Comparison of ENCODE assay signal across 8 mouse cellular contexts in genomic region chr10:69211976-69212375, GRCm38 (mm10). TPM values are rescaled to one million over a fixed set of nuclear protein-coding genes. Genes with fewer than 3 reads are reported as not detected.
DNase-seq lines count a peak whose midpoint lies in the region; ATAC-seq and TF ChIP-seq lines count a peak whose summit lies in the region.

No protein-coding gene starts in this region.

- WGBS in liver, embryonic 11.5 days: 3% methylated on average over 14 of the region's 14 CpGs

- no peaks in the 10 kb centered on the region for H3K27me3 ChIP-seq in liver, embryonic 11.5 days (replicated peaks; ENCODE audit: control insufficient read depth, insufficient read depth, low read length)
- H3K27me3 ChIP-seq in testis, adult 2 months (ENCODE audit: control insufficient read depth, insufficient read depth, low read length): no peaks in the 10 kb centered on the region

- peak overlapping the region; percentile 93 for H3K4me2 ChIP-seq in liver, embryonic 11.5 days

- no peak for ATAC-seq in liver, embryonic 11.5 days (replicated peaks; ENCODE audit: low FRiP score)
- ATAC-seq in monocyte, adult 5-6 weeks (replicated peaks; ENCODE audit: insufficient number of reproducible peaks, low FRiP score, low TSS enrichment, poor library complexity, severe bottlenecking): 0 out of 2 replicates have a peak, but pooled peaks have one; percentile 27

- DNase-seq in cerebellum, postnatal 25 days: peak; percentile 22 to 23
- no peak for DNase-seq in cerebellum, postnatal 4 days (ENCODE audit: low spot score in 2 of 2)
- DNase-seq in adrenal gland, postnatal 36 days: peak; percentile 33 to 41
- peak; percentile 65 for DNase-seq in gastrocnemius, adult 2 months
- peak; percentile 28 for DNase-seq in hindlimb bud, embryonic 11.5 days (ENCODE audit: extremely low spot score, low read depth, low spot score)
- peak; percentile 57 for DNase-seq in liver, embryonic 11.5 days (ENCODE audit: low spot score)

- no peak for TF ChIP-seq POLR2A in testis, adult 2 months (IDR thresholded peaks at IDR 0.05; ENCODE audit: control insufficient read depth, low read depth, low read length)

- no peak for TF ChIP-seq CTCF in gastrocnemius, adult 2 months (IDR thresholded peaks at IDR 0.05)
- no peak for TF ChIP-seq CTCF in testis, adult 2 months (IDR thresholded peaks at IDR 0.05; ENCODE audit: control insufficient read depth, insufficient read depth, insufficient replicate concordance, low read depth, low read length)

- peak overlapping the region; percentile 79 for H3K9ac ChIP-seq in liver, embryonic 11.5 days (ENCODE audit: low read depth, low read length)

- H3K4me3 ChIP-seq in gastrocnemius, adult 2 months: peak overlapping the region; percentile 92
- peak overlapping the region; percentile 74 for H3K4me3 ChIP-seq in liver, embryonic 11.5 days (ENCODE audit: low read depth, low read length)
- peak overlapping the region; percentile 61 for H3K4me3 ChIP-seq in testis, adult 2 months (ENCODE audit: control insufficient read depth, low read depth, low read length)

- H3K4me1 ChIP-seq in liver, embryonic 11.5 days (replicated peaks; ENCODE audit: control insufficient read depth, insufficient read depth, low read length): peaks cover 15% of the 10 kb centered on the region
- peaks cover 28% of the 10 kb centered on the region for H3K4me1 ChIP-seq in testis, adult 2 months (ENCODE audit: control insufficient read depth, insufficient read depth, low read length)

- peak overlapping the region; percentile 100 for H3K27ac ChIP-seq in gastrocnemius, adult 2 months
- H3K27ac ChIP-seq in liver, embryonic 11.5 days (ENCODE audit: low read depth, low read length): peak overlapping the region; percentile 92
- H3K27ac ChIP-seq in testis, adult 2 months (ENCODE audit: control insufficient read depth, insufficient read depth, low read depth, low read length): peak overlapping the region; percentile 94

- intact Hi-C loops in gastrocnemius, adult 2 months (cut with DNase I): loop anchor here (2.0 to 10.0 kb wide), 3 partner anchors 25 to 93 kb away; no protein-coding TSS in a partner anchor

- H3K9me3 ChIP-seq in liver, embryonic 11.5 days (ENCODE audit: control insufficient read depth, low read length): no peaks in the 10 kb centered on the region

- 0 out of 2 replicates have a peak, but pooled peaks cover 7% of the 10 kb centered on the region for H3K36me3 ChIP-seq in liver, embryonic 11.5 days (ENCODE audit: control insufficient read depth, insufficient read depth, low read length)
- no peaks in the 10 kb centered on the region for H3K36me3 ChIP-seq in testis, adult 2 months (ENCODE audit: control insufficient read depth, insufficient read depth, low read length)

RNA-seq across cellular contexts. Expression of gene A930033H14Rik, which starts 0.9 kb away (rescaled TPM):
- 1 to 10 TPM; 1.2 to 2.8 TPM for total RNA-seq in adrenal gland, postnatal 36 days (2021)
- total RNA-seq in gastrocnemius, adult 2 months (2021): 1 to 10 TPM; 3.4 to 5.1 TPM
- 1.1 and 1.6 TPM in 2 replicates for polyA plus RNA-seq in liver, embryonic 11.5 days (2014; fragmentation: Nextera tagmentation; extraction: Ambion mirVana)
- total RNA-seq in monocyte, adult 5-6 weeks (2017): not detected in 3 replicates
- 1.4 and 1.5 TPM in 2 replicates for polyA plus RNA-seq in testis, adult 2 months (2012; rRNA removed)

Comparison
In these comparisons a context has a peak if more than half of its experiments do, and no peak if none do; other contexts are left out.
1. DNase-seq: peak in cerebellum, postnatal 25 days (2 of 2), adrenal gland, postnatal 36 days (2 of 2), gastrocnemius, adult 2 months (single experiment), hindlimb bud, embryonic 11.5 days (single experiment) and liver, embryonic 11.5 days (single experiment); none in cerebellum, postnatal 4 days (0 of 2).
2. Peak in every context shown above with its lines, with median percentiles within 50 percentile points of each other: H3K27ac ChIP-seq and H3K4me3 ChIP-seq.